Mouse (Mus musculus) myocyte (in vitro differentiated cells): ENCODE data around the gene Teddm1b. TPM values are rescaled to one million over a fixed set of nuclear protein-coding genes. Genes with fewer than 3 reads are reported as not detected.

Experiments used
- H3K27me3 ChIP-seq: one replicate; pipeline ENCODE4 v1.6.1; 2011; ENCODE audit not compliant: control insufficient read depth, insufficient read depth, insufficient read length
- H3K36me3 ChIP-seq: one replicate; pipeline ENCODE4 v1.6.1; 2011; ENCODE audit not compliant: control insufficient read depth, insufficient read depth
- H3K4me2 ChIP-seq: one replicate; pipeline ENCODE4 v1.6.1; 2011; ENCODE audit warnings: low read depth, control low read depth
- H3K4me3 ChIP-seq: one replicate; pipeline ENCODE4 v1.5.1; 2011; ENCODE audit warnings: mild to moderate bottlenecking, control low read depth, moderate library complexity
- H3K79me2 ChIP-seq: one replicate; pipeline ENCODE4 v1.6.1; 2011; ENCODE audit not compliant: control insufficient read depth, insufficient read depth
- H3ac ChIP-seq: one replicate; pipeline ENCODE4 v1.6.1; 2011; ENCODE audit not compliant: control insufficient read depth, insufficient read length
- CEBPB ChIP-seq: IDR thresholded peaks from 2 replicates; pipeline ENCODE4 v1.6.1; 2011; ENCODE audit warnings: mild to moderate bottlenecking, moderate library complexity; ENCODE audit not compliant: poor library complexity, insufficient read depth, severe bottlenecking
- E2F4 ChIP-seq: IDR thresholded peaks from one replicate; pipeline ENCODE4 v1.6.1; 2011; ENCODE audit warnings: mild to moderate bottlenecking, control low read depth, moderate library complexity; ENCODE audit not compliant: insufficient read depth
- MAX ChIP-seq: IDR thresholded peaks from one replicate; pipeline ENCODE4 v1.6.1; 2011; ENCODE audit warnings: low read depth, mild to moderate bottlenecking, control low read depth
- MYOD1 ChIP-seq, 3 experiments: IDR thresholded peaks; one replicate each; pipeline ENCODE4 v1.6.1; 2011; ENCODE audit warnings: control low read depth in 2 of 3, low read depth in 2 of 3, mild to moderate bottlenecking in 2 of 3, moderate library complexity in 1 of 3; ENCODE audit not compliant: insufficient read length in 2 of 3, control insufficient read depth in 1 of 3
- MYOG ChIP-seq, 3 experiments: IDR thresholded peaks; one replicate each; pipeline ENCODE4 v1.6.1; 2011; ENCODE audit warnings: control low read depth in 2 of 3, low read depth in 2 of 3, mild to moderate bottlenecking in 2 of 3; ENCODE audit not compliant: insufficient read length in 2 of 3, control insufficient read depth in 1 of 3, insufficient read depth in 1 of 3
- POLR2A ChIP-seq: IDR thresholded peaks from one replicate; pipeline ENCODE4 v1.6.1; 2011; ENCODE audit warnings: low read depth, mild to moderate bottlenecking, control low read depth, moderate library complexity; ENCODE audit not compliant: insufficient read length
- POLR2AphosphoS2 ChIP-seq: IDR thresholded peaks from one replicate; pipeline ENCODE4 v1.6.1; 2011; ENCODE audit warnings: low read depth, control low read depth; ENCODE audit not compliant: insufficient read length
- REST ChIP-seq: IDR thresholded peaks from one replicate; pipeline ENCODE4 v1.6.1; 2011; ENCODE audit warnings: mild to moderate bottlenecking, control low read depth, moderate library complexity; ENCODE audit not compliant: insufficient read depth, insufficient read length
- SRF ChIP-seq: IDR thresholded peaks from one replicate; pipeline ENCODE4 v1.6.1; 2011; ENCODE audit warnings: low read depth; ENCODE audit not compliant: control insufficient read depth, insufficient read length
- TCF12 ChIP-seq: IDR thresholded peaks from one replicate; pipeline ENCODE4 v1.6.1; 2011; ENCODE audit warnings: mild to moderate bottlenecking, control low read depth; ENCODE audit not compliant: poor library complexity, insufficient read depth, severe bottlenecking
- TCF3 ChIP-seq: IDR thresholded peaks from one replicate; pipeline ENCODE4 v1.6.1; 2011; ENCODE audit warnings: low read depth, control low read depth; ENCODE audit not compliant: insufficient read length
- USF1 ChIP-seq: IDR thresholded peaks from one replicate; pipeline ENCODE4 v1.6.1; 2011; ENCODE audit warnings: low read depth, mild to moderate bottlenecking, control low read depth, moderate library complexity
- polyA plus RNA-seq: library from polyadenylated mRNA; unstranded; fragments of >200 nt; fragmentation: generic; extraction: Trizol; gene quantifications from one replicate; pipeline ENCODE4 v1.2.1, GENCODE M21; 2012; ENCODE audit warnings: missing spikeins

Teddm1b gene
- polyA plus RNA-seq, 1 experiment, result 0.01 TPM

- Histone ChIP-seq H3K4me2 (no peak overlapping the region), H3K79me2 (peaks cover 7% of the 10 kb centered on the region), H3ac (no peak overlapping the region), H3K27me3 (no peaks in the 10 kb centered on the region), H3K4me3 (no peak overlapping the region), H3K36me3 (peaks cover 14% of the 10 kb centered on the region)
- TF ChIP-seq CEBPB, result no peak
- no peak for TF ChIP-seq POLR2AphosphoS2
- TF ChIP-seq POLR2A, result no peak
- TF ChIP-seq TCF3, result no peak
- no peak for TF ChIP-seq TCF12
- no peak for TF ChIP-seq MYOG (IDR thresholded peaks at IDR 0.05; ENCODE audit: control insufficient read depth in 1 of 3, insufficient read depth in 1 of 3, insufficient read length in 2 of 3, low read depth in 2 of 3)
- no peak for TF ChIP-seq SRF
- TF ChIP-seq E2F4, result no peak
- no peak for TF ChIP-seq USF1
- no peak for TF ChIP-seq REST
- TF ChIP-seq MYOD1 (IDR thresholded peaks at IDR 0.05; ENCODE audit: control insufficient read depth in 1 of 3, insufficient read length in 2 of 3, low read depth in 2 of 3), result no peak
- TF ChIP-seq MAX, result no peak
Measured at GRCm38 (mm10) chr1:153903006-153903405, 28.9 kb downstream of the Teddm1b start.

GRCm38 (mm10) chr1:153904236-153904635 lies 30.1 kb downstream of the Teddm1b start:
- H3ac ChIP-seq, result no peak overlapping the region
- peaks cover 7% of the 10 kb centered on the region for H3K79me2 ChIP-seq
- no peak overlapping the region for H3K4me2 ChIP-seq
- no peak overlapping the region for H3K4me3 ChIP-seq
- TF ChIP-seq MYOG (IDR thresholded peaks at IDR 0.05; ENCODE audit: control insufficient read depth in 1 of 3, insufficient read depth in 1 of 3, insufficient read length in 2 of 3, low read depth in 2 of 3), result no peak
- TF ChIP-seq POLR2AphosphoS2, result no peak
- no peak for TF ChIP-seq MYOD1 (IDR thresholded peaks at IDR 0.05; ENCODE audit: control insufficient read depth in 1 of 3, insufficient read length in 2 of 3, low read depth in 2 of 3)
- TF ChIP-seq TCF3, result no peak
- TF ChIP-seq POLR2A, result no peak
- TF ChIP-seq REST, result no peak
- no peak for TF ChIP-seq MAX
- no peak for TF ChIP-seq E2F4
- no peak for TF ChIP-seq TCF12
- no peak for TF ChIP-seq USF1
- no peak for TF ChIP-seq SRF
- no peak for TF ChIP-seq CEBPB
- peaks cover 20% of the 10 kb centered on the region for H3K36me3 ChIP-seq
- H3K27me3 ChIP-seq, result no peaks in the 10 kb centered on the region

- Histone ChIP-seq H3K4me3 (no peak overlapping the region), H3ac (no peak overlapping the region), H3K79me2 (peaks cover 7% of the 10 kb centered on the region), H3K4me2 (no peak overlapping the region), H3K36me3 (peaks cover 20% of the 10 kb centered on the region), H3K27me3 (no peaks in the 10 kb centered on the region)
- TF ChIP-seq POLR2A, result no peak
- no peak for TF ChIP-seq E2F4
- TF ChIP-seq MYOD1 (IDR thresholded peaks at IDR 0.05; ENCODE audit: control insufficient read depth in 1 of 3, insufficient read length in 2 of 3, low read depth in 2 of 3), result peak in 2 of 3 experiments; percentile 70 to 83
- peak; percentile 19 to 71 (median 53) for TF ChIP-seq MYOG (IDR thresholded peaks at IDR 0.05; ENCODE audit: control insufficient read depth in 1 of 3, insufficient read depth in 1 of 3, insufficient read length in 2 of 3, low read depth in 2 of 3)
Measured at GRCm38 (mm10) chr1:153905884-153906283, 31.7 kb downstream of the Teddm1b start.

GRCm38 (mm10) chr1:153908208-153908607 lies 34.1 kb downstream of the Teddm1b start:
- Histone ChIP-seq H3K36me3 (peaks cover 20% of the 10 kb centered on the region), H3K27me3 (no peaks in the 10 kb centered on the region), H3K4me3 (no peak overlapping the region), H3K4me2 (no peak overlapping the region), H3K79me2 (no peaks in the 10 kb centered on the region), H3ac (no peak overlapping the region)
- TF ChIP-seq USF1 (no peak), MYOD1 (IDR thresholded peaks at IDR 0.05; ENCODE audit: control insufficient read depth in 1 of 3, insufficient read length in 2 of 3, low read depth in 2 of 3) (no peak)

- no peaks in the 10 kb centered on the region for H3K27me3 ChIP-seq
- H3K4me3 ChIP-seq, result no peak overlapping the region
- peaks cover 16% of the 10 kb centered on the region for H3K36me3 ChIP-seq
- TF ChIP-seq POLR2AphosphoS2 (no peak), SRF (no peak), TCF3 (no peak), CEBPB (no peak), MAX (no peak), MYOD1 (IDR thresholded peaks at IDR 0.05; ENCODE audit: control insufficient read depth in 1 of 3, insufficient read length in 2 of 3, low read depth in 2 of 3) (no peak)
- no peak overlapping the region for H3ac ChIP-seq
- no peaks in the 10 kb centered on the region for H3K79me2 ChIP-seq
- H3K4me2 ChIP-seq, result no peak overlapping the region
Measured at GRCm38 (mm10) chr1:153908741-153909140, 34.6 kb downstream of the Teddm1b start.
